Mouse (Mus musculus) cerebellum, adult 2 months (tissue): ENCODE data around the gene Upk3bl.

Experiments
- CTCF ChIP-seq: fragments of 200-500 bp; IDR thresholded peaks from 2 replicates; pipeline ENCODE4 v1.5.1; 2011; ENCODE audit warnings: low read depth, mild to moderate bottlenecking, control low read depth, low read length, moderate library complexity, borderline replicate concordance; ENCODE audit not compliant: insufficient read depth
- POLR2A ChIP-seq: fragments of 200-500 bp; IDR thresholded peaks from 2 replicates; pipeline ENCODE4 v1.6.1; 2011; ENCODE audit warnings: low read length, control low read depth, borderline replicate concordance; ENCODE audit not compliant: insufficient read depth

- no peak for TF ChIP-seq CTCF
- TF ChIP-seq POLR2A = no peak
These were observed 26.5 kb upstream of the Upk3bl start for GRCm38 (mm10) chr5:136027612-136028311.
